Mouse (Mus musculus): ENCODE results near the gene Rabif.

GRCm38 (mm10) chr1:134515891-134516290 is 21.4 kb downstream of the Rabif start:
- no peak for TF ChIP-seq CTCF (IDR thresholded peaks at IDR 0.05; ENCODE audit: borderline replicate concordance, control insufficient read depth, extremely low read depth, insufficient read depth, low read length, poor library complexity)
- no peak for TF ChIP-seq POLR2A (IDR thresholded peaks at IDR 0.05; ENCODE audit: control insufficient read depth, extremely low read depth, insufficient read depth, low read length, poor library complexity)
